Mouse (Mus musculus) stomach, adult 2 months (tissue): Measurements from ENCODE around the gene Mmel1. TPM values are rescaled to one million over a fixed set of nuclear protein-coding genes. Genes with fewer than 3 reads are reported as not detected.

Source experiments
- polyA plus RNA-seq: library from polyadenylated mRNA; depleted of rRNA; stranded (reverse); fragments of >200 nt; gene quantifications from 2 replicates; pipeline ENCODE4 v1.2.3, GENCODE M21; 2012; rRNA removed

Mmel1 gene
- 0.03 and 0.05 TPM in 2 replicates for polyA plus RNA-seq

DNA sequence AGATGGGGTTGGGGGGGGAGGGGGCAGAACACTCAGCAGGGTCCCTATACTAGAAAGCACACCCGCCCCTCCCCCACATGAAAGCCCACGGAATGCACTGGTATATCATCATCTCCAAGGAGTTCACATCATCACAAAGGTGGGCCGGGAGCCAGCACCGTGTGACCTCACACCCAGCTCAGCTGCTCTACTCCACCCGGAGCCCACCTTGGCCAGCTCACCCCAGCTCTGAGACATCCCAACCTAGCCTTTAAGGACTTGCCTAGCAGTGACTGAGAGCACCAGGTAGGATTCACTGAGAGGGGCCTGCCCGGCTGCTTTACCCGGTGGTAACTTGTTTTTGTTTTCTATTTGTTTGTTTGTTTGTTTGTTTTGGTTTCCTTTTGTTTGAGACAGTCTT, at the start of gene Mmel1:
Gene Mmel1 (plus strand): TSS at position 146 of the 400 bp plus-strand sequence.

DNA sequence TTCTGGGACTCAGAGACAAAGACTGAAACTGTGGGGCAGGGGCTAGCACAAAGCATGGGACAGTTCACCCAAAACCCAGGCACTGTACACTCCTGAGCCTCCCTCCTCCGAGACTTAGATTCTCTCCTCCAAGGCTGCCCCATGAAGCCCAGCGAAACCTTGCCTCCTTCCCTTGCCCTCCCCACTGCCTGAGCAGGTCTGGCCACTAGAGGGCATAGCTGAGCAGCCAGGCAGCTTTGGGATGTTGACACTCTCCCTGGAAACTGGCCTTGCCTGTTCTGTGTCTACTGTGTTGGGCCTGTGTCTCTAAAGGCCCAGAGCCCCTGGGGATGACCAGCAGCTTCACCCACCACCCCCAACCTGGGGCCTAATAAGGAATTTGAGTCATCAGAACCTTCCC, 32.2 kb upstream of the Mmel1 start, which contains the start of gene Ttc34:
Gene Ttc34 (plus strand): TSS at position 290 of the 400 bp plus-strand sequence.

DNA sequence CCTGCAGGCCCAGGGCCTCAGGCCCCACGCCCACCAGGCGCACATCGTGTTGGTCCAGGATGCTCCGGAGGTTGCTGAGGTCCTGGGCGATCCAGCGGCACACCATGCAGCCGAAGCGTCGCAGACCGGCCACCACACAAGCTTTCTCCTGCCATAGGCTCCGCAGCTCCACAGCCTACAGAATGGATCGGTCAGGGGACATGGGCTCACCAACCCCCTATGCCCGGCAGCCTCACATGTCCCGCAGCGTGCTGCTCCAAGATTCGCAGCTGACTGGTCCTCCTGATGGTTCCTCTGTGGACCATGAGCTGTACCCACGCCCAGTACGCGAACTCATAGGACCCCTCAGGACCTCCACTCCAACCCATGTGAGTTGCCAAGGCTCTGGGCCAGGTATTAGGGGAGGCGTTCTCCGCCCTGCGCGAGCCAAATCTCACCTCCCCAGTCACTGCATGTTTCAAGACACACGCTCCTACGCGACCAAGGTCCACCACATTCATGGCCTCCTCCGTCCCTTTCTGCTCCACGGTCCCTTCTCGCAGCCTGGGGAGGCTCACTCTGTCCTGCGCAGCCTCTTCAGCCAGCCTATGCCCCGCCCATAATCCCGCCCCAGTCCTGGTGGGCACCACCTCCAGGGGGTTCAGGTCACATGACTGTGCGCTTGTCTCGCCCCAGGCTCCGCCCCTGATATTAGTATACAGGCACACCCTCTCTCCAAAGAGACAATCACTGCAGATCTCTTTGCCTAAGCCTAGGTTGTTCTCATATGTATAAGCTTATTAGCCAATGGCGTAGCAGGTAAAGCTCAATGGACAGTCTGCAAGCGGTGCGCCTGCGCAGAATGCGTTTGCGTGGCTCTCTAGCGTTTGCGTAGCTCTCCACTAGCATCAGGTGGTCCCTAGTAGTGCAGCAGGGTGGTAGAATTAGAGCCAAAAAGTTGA, 29.4 kb downstream of the Mmel1 start, which contains the start of gene Fam213b:
Gene Fam213b (minus strand): TSS at position 630 of the 941 bp plus-strand sequence.

DNA sequence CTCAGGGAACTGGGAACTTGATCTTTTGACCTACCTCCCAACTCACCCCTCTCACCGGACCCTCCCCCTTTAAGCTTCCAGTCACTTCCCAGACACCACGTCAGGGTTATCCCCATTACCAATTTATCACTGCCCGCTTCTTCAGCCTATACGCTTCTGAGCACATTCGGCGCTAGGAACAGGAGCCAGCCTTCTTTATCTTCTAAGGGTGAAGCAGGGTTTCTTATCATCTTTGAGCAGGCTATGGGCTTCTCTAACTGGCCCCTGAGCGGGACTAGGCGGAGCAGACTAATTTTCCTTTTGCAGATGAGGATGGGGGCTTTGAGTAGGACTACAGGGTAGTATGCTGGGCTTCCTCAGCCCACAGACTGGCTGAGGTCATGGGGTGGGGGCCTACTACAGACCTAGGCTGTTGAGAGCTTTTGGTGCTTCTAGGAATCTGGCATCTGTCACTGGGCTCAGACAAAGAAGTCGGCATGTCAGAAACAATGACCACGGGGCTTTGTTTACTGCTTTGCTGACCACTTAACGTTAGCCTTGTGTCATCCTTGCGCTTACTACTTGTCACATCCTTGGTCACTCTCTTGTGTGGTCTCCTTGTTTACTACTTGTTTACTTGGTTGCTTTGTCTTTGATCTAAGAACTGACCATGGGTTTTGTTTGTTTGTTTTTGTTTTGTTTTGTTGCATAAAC, 59.2 kb downstream of the Mmel1 start, which contains the start of gene Tnfrsf14:
Gene Tnfrsf14 (minus strand): TSS at position 169 of the 693 bp plus-strand sequence.

Other genes starting within 250 kb of the Mmel1 start
- gene Prdm16, start 232.7 kb upstream of the Mmel1 start, polyA plus RNA-seq, result 6.1 and 6.3 TPM in 2 replicates
- not detected in 2 replicates for gene Actrt2, start 201.7 kb upstream of the Mmel1 start, polyA plus RNA-seq
- gene Ttc34, start 32.1 kb upstream of the Mmel1 start, polyA plus RNA-seq, result 0.02 TPM in 2 replicates
- gene Fam213b, start 29.6 kb downstream of the Mmel1 start, polyA plus RNA-seq, result 11.3 and 11.5 TPM in 2 replicates
- gene Tnfrsf14, start 59.0 kb downstream of the Mmel1 start, polyA plus RNA-seq, result 8.2 and 16.3 TPM in 2 replicates
- not detected in 2 replicates for gene Hes5, start 91.3 kb downstream of the Mmel1 start, polyA plus RNA-seq
- gene Pank4, start 94.5 kb downstream of the Mmel1 start, polyA plus RNA-seq, result 12.3 and 14.5 TPM in 2 replicates
- 32.9 and 42.6 TPM in 2 replicates for gene Plch2, start 187.2 kb downstream of the Mmel1 start, polyA plus RNA-seq
- 7.7 and 7.8 TPM in 2 replicates for gene Pex10, start 197.4 kb downstream of the Mmel1 start, polyA plus RNA-seq
- gene Rer1, start 216.8 kb downstream of the Mmel1 start, polyA plus RNA-seq, result 31.5 and 41.9 TPM in 2 replicates
- gene Morn1, start 217.0 kb downstream of the Mmel1 start, polyA plus RNA-seq, result 3.8 and 4.6 TPM in 2 replicates